Mouse (Mus musculus): Measurements from ENCODE around the gene Gm3183. TPM values are rescaled to one million over a fixed set of nuclear protein-coding genes. Genes with fewer than 3 reads are reported as not detected.
"Not testable (repeated sequence)": the region's sequence is repeated elsewhere in the genome, so short reads cannot be mapped to it uniquely, and the experiment has no call there.

The Gm3183 gene
- not detected in 2 replicates for polyA plus RNA-seq (2014; fragmentation: Nextera tagmentation; extraction: Ambion mirVana)

DNA sequence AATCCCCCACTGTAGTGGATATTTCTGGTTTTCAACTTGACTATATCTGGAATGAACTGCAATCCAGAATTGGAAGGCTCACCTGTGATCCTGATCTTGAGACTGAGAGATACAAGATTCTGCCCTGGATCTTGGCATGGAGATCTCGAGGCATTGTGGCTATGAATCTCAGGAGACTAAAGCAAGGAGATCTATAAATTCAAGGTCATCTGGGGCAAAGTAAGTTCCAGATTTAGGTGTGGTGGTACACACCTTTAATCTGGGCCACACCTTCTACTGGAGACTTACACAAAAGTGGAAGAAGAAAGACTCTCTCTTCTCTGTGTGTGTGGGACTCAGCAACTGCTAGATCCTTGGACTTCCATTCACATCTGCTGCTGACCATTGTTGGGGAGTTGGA, at the start of gene Gm3183:
Gene Gm3183 (plus strand): TSS at position 301 of the 400 bp plus-strand sequence.
- not testable (repeated sequence) for H3K9ac ChIP-seq (replicated peaks; ENCODE audit: low read depth, low read length); H3K4me2 ChIP-seq (ENCODE audit: low read depth, low read length); H3K4me3 ChIP-seq (ENCODE audit: low read depth, low read length); H3K36me3 ChIP-seq (ENCODE audit: control insufficient read depth, insufficient read depth, low read length); H3K4me1 ChIP-seq (ENCODE audit: control insufficient read depth, insufficient read depth, low read length); ATAC-seq (ENCODE audit: low read depth); H3K27ac ChIP-seq (ENCODE audit: low read depth, low read length); H3K27me3 ChIP-seq (ENCODE audit: control insufficient read depth, insufficient read depth, low read length); H3K9me3 ChIP-seq (ENCODE audit: control insufficient read depth, low read length)
- no CpG with 5 or more reads among the region's 1 CpGs for WGBS

Other genes starting within 250 kb of the Gm3183 start
- gene Gm3147, start 249.1 kb upstream of the Gm3183 start, polyA plus RNA-seq (2014; fragmentation: Nextera tagmentation; extraction: Ambion mirVana): not detected in 2 replicates
- gene Gm6509, start 241.5 kb upstream of the Gm3183 start, polyA plus RNA-seq (2014; fragmentation: Nextera tagmentation; extraction: Ambion mirVana): not detected in 2 replicates
- not detected in 2 replicates for gene Gm6205, start 217.1 kb upstream of the Gm3183 start, polyA plus RNA-seq (2014; fragmentation: Nextera tagmentation; extraction: Ambion mirVana)
- gene Gm6367, start 123.2 kb downstream of the Gm3183 start, polyA plus RNA-seq (2014; fragmentation: Nextera tagmentation; extraction: Ambion mirVana): not detected in 2 replicates
- not detected in 2 replicates for gene Gm7942, start 241.5 kb downstream of the Gm3183 start, polyA plus RNA-seq (2014; fragmentation: Nextera tagmentation; extraction: Ambion mirVana)